Mouse (Mus musculus): ENCODE measurements around the gene Tsc22d4.

Gene Tsc22d4

DNA sequence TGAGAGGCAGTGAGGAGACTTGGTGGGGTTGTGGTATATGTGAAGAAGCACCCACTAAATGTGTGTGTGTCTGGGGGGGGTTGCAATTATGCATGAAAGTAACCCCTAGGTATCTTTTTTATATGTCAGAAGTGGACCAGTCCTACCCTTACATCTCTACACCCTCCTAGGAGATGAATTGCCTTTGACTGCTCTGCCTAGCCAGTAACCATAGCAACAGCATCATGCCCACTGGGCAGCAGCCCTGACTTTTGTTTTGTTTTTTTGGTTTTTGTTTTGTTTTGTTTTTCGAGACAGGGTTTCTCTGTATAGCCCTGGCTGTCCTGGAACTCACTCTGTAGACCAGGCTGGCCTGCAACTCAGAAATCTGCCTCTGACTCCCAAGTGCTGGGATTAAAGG is 22.9 kb downstream of the Tsc22d4 start:
- DNase-seq = no peak

DNA sequence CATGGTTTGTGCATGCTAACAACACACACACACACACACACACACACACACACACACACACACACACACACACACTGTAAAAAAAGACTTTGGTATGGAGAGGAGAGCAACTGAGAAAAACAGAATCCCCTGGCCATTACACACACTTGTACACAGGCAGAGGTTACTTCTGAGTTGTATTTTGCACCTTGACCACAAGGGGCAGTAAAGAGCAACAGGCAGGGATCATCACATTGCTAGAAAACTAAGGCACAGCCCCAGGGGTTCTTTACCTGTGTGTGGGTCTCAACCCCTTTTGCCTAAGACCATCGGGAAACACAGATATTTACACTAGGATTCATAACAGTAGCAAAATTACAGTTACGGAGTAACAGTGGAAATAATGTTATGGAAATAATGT is 25.2 kb downstream of the Tsc22d4 start:
- peak; percentile 42 for DNase-seq

DNA sequence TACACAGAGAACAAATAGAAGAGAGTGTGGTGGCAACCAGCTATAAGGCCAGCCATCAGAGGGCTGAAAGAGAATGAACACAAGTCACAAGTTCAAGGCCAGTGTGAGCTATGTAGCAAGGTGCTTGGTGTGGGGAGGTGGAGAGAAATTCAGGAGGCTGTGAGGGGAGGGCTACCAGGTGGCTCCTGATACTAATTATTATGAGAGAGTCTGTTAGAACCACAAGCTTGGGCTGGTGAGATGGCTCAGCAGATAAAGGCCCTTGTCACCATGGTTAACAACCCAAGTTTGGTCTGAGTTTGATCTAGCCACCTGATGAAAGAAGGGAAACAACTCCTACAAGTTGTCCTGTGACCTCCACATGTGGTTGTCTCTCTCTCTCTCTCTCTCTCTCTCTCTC is 27.2 kb downstream of the Tsc22d4 start:
- no peak for DNase-seq

DNA sequence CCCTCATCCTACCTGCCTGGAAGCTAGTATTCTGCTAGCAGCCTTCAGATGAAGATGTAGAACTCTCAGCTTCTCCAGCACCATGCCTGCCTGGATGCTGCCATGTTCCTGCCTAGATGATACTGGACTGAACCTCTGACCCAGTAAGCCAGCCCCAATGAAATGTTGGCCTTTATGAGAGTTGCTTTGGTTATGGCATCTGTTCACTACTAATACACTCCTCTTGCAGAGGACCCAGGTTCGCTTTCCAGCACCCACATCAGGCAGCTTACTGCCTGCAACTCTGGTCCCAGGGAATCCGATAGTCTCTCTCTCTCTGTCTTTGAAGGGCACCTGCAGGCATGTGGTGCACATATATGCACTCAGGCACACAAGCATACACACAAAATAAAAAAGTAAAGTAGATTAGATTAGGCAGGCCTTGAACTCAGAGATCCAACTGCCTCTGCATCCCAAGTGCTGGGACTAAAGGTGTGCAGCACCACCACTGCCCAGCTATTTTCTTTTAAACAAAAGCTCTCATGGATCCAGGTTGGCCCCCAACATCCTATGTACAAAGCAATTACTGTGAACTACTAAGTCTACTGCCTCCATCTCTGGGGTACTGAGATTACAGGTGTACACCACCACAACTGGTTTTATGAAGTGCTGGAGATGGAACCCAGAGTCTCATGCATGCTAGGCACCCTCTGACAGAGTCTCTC is 30.2 kb downstream of the Tsc22d4 start:
- DNase-seq = no peak

DNA sequence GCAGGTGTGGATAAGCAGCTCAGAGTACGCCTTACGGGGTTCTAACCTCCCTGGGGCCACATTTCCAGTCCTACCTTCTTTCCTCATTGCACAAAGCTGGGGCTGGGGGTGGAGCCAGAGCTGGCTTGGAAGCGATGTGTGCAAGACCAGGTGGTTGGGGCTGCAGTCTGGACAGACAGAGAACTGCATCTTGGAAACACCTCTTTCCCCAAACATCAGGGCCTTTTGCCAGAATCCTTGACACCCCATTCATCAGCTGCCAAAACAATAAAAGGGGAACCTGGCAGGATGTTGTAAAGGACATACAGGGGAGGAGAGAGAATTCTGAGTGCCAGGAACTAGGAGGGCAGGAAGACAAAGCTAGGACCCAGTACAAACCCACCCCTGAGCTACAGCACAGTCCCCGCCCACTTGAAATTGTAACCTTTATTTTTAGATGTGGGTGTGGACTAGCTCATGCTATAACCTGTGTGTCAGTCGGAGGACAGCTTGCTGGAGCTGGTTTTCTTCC is 30.9 kb downstream of the Tsc22d4 start:
- DNase-seq = no peak

DNA sequence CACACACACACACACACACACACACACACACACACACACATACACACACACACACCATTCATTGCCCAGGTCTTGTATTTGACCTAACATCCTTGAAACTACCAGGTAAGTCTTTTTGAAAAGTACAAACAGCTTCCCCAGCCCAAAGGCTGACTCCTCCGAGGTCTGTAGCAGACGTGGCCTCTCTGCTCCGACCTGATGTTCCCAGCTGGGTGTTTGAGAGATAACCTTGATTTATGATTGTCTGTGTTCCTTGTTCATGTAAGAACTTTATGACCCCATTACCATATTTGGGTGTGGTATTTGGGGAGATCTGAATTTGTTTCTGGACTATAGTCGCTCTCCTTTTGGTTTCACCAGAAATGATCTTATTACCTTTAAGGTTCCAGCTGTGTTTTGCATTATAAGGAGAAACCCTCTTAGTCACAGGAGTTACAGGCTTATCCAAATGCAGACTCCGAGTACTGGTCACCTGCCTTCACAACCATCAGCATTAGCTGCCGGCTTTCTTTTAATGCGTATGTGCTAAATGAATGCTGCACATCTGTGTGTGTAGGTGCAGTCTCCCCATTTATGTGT is 31.8 kb downstream of the Tsc22d4 start:
- no peak for DNase-seq

DNA sequence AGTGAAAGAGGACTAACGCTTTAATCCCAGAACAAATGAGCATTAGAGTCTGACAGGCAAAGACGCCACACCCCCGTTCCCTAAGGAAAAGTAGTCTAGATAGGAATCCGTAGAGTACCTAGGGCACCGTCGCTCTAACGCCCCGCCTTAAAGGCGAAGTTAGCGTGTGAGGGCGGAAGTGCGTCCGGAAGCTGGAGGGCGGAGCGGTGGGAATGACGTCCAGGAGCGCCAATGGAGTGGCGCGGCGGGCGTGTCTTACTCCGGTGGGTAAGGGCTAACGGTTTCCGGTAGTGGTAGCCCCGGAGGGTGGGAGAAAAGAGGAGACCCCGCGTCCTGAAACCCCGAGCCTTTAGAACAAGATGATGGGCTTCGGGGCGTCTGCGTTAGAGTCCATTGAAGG is 33.1 kb downstream of the Tsc22d4 start, which contains the start of gene Ppp1r35:
TSS of gene Ppp1r35 (plus strand) at position 215 of the 400 bp plus-strand sequence.
- DNase-seq = peak; percentile 96

DNA sequence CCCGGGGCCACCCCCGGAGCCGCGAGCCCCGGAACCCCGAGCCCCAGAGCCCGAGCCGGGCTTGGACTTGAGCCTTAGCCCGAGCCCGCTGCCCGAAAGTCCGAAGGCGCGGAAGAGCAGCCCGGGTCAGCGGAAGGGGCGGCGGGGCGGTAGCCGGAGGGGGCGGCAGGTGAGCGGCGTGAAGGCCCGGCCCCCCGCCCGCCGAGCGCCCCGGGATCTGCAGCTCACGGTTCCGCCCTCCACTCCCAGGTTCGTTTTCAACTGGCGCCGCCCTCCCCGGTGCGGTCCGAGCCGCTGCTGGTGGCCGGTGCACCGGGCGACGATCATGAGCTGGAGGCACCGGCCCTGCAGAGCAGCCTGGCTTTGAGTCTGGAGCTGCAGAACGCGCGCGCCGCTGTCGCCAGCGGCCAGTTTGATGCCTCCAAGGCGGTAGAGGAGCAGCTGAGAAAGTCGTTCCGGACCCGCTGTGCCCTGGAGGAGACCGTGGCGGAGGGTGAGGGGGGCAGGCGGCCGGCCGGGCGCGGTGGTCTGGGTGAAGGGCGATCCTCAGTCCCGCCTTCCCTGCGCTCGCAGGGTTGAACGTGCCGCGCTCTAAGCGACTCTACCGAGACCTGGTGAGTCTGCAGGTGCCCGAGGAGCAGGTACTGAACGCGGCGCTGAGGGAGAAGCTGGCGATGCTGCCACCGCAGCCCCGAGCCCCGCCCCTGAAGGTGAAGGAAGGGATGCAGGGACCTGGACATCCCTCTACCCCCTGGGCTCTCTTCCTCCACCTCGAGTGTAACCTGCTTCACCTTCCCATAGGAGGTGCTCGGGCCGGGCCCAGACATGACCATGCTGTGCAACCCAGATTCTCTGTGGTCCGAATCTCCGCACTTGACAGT is 33.8 kb downstream of the Tsc22d4 start:
- peak; percentile 40 for DNase-seq

DNA sequence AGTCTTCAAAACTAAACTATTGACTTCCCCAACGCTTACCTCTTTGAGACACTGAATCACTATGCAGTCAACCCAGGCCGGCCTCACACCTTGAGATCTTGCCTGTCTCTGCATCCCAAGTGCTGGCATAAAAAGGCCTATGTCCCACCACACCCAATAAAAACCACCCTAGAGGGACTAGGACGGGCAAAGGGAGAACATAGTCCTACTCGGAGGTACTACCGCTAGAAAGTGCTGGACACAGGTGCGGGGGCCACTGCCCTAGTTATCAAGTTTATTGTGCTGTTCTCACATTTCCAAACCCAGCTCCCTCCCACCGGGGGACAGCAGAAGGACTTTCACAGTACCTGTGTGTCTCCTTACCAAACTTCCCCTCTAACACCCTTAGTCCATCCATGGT is 36.1 kb downstream of the Tsc22d4 start:
- no peak for DNase-seq

DNA sequence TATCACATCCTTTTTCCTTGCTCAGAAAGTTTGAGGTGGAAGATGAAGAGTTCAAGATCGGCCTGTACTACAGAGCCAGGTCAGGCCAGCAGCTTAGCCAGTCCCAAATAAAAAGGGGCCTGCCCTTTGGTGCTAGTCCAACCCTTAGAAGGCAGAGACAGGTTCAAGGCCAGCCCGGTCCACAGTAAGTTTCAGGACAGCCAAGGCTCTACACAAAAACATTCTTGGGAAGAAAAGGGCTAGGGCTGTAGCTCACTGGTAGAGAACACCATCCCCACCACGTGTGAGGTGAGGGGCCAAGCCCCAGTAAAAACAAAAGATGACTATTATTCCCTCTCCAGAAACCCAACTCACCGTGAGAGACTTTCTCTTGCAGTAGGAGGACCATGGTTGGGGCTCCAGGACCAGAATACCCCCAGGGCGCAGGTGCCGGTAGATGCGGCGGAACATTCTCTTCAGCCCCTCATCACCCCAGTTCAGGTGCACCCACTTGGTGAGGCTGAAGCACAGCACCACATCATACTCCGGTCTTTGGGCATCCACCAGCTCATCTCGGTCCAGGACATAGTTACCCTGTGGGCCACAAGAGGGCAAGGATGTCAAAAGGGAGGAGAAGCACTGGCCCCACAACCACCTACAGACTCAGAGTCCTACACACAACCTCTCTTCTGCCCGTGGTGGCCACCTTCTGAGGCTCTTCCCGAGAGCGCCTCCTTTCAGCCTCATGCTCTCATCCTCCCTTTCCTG is 37.4 kb downstream of the Tsc22d4 start:
- DNase-seq = no peak

DNA sequence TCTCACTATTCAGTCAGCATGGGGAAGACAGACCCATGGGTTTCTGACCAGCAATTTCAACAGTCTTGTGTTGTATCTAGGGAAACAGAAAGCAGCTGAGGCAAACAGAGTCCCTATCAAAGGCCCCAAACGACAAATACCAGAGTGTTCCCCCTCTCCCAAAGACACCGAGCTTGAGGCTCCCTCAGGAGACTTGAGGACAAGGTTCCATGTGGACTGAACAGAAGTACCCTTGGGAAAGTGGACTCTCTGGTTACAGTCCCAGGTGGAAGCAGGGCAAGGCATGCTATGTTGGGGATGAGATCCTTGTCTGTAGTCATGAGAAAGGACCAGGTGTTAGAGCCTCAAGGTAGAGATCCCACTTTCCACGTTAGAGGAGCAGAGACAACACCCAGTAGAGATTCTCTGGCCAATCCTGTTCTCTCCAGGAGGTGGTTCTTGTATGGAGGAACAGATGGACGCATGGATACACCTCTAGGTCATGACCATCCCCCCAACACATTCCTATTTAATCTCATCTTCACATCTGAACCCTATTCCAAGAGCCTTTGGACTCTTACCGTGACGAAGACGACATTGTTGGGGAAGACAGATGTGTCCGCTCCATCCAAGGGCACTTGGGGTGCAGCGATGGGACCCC is 38.5 kb downstream of the Tsc22d4 start:
- DNase-seq = no peak

DNA sequence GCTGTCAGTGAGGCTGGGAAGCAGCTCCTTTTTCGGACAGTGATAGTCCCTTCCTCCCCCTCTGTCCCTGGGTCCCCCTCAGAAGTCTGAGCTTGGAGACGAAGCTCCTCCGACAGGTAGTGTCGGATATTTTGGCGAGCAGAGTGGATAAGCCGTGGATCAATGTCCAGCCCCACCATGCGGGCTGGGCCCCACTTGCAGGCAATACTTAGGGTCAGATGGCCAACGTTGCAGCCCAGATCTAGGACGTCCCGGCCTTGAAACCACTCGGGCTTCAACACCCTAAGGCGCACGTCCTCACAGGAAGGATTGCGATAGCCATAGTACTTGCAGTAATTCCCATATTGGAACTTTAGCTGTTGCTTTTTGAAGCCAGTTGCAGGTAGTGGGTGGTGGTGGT is 39.0 kb downstream of the Tsc22d4 start:
- DNase-seq = no peak

DNA sequence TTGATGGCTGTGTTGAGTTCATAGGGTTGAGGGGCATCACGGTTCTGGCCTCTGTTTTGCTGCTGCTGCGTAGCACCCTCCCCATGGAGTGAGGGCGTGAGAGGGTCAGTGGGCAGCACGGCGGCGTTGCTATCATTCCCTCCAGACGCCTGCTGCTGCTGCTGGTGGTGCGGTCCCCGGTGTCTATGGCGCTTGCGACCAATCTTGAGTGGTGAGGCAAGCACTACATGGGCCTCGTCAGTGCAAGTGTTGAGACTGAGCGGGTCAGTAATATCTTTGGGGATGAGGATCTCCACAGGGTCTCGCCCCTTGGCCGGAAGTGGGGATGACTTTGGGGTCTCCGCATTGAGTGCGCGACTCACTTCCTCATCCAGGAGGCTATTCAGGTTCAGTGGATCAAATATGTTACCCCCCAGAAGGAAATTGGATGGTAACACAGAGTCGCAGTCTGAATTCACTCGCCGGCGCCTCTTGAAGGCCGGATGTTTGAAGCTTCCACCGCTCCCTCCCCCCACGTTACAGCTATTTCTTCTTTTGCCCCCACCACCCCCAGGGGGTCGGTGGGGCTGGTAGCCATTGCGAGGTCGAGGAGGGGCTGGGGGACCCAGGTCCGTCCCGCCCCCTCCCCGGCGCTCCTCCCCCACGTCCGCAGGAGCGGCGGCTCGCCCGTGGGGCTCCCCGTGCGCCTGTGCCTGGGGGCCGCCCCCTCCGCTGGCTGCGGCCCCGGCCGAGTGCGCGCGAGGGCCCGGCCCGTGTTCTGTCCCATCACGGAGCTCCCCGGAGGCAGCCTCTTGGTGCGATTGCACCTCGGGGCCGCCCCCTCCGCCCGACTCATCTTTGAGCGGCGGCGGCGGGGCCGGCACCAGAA is 39.9 kb downstream of the Tsc22d4 start:
- no peak for DNase-seq

DNA sequence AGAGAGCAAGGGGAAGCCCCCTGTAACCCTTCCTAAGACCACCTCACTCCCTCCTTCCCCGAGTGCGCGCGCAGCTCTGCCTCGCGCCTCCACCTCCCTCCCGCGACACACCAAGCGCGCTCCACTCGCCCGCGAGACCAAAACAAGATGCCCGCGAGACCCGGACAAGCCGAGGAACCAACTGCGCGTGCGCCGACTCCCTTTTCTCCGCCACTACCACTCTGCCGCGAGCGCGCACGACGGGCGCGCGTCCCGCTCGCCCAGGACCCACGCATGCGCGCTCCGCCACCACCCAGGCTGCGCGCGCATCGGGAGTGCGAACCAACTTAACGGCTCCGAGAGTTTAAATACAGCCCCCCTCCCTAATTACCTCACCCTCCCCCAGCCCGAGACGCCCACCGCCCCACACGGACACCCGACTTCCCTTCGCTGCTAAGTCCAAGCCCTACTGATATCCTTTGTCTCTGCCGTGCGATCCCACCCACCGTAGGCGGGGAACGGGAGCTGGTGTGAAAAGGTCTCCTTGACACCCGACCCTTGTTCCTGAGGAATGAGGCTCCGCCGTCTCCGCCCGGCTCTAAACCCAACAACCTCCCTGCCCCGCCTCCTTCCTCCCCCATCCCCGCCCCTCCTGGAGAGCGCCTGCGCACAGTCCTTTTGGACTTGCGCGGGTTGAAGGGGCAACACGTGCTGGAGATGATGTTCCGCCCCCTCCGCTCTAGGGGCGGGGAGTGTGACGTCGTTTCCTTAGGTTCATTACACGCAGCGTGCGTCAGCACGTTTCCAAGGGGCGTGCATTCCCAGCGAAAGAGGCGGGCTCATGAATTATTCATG is 40.8 kb downstream of the Tsc22d4 start:
- peak; percentile 99 for DNase-seq

DNA sequence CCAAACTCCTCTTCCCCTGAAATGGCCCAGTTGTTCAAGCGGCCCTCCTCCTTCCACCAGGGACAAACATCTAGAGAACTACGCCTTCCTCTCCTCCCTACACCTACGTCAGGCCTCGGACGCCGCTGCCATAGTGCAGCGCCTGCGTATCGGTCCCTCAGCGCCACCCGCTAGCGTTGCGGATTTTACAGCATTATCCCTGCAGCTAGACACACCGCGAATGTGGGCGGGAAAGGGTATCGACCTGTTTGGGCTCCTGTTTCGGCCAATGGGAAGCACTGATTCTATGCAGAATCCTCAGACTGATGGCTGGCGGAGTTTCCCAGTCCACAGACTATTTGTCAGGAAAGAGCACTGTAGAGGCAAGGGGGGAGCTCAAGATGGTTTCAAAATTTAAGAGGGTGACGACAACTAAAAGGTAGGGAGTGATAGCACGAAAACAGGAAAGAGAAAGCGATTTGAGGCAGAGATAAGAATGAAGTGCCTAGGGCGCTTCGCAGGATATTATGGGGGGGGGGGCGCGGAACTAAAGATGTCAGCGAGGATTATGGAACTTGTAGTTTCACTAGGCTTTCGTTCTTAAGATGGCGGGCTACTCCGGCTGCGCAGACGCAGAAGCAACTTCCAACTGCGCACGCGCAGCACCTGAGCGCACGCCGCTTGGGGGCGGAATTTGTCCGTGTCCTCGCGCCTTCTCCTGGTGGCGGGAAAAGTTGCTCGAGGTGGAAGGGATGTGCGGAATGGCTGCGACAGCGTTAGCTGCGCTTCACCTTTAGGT is 41.8 kb downstream of the Tsc22d4 start, which contains the start of the genes Mepce and Zcwpw1:
TSS of gene Mepce (minus strand) at position 505 of the 778 bp plus-strand sequence.
TSS of gene Zcwpw1 (plus strand) at position 648 of the 778 bp plus-strand sequence.
- DNase-seq = peak; percentile 96

DNA sequence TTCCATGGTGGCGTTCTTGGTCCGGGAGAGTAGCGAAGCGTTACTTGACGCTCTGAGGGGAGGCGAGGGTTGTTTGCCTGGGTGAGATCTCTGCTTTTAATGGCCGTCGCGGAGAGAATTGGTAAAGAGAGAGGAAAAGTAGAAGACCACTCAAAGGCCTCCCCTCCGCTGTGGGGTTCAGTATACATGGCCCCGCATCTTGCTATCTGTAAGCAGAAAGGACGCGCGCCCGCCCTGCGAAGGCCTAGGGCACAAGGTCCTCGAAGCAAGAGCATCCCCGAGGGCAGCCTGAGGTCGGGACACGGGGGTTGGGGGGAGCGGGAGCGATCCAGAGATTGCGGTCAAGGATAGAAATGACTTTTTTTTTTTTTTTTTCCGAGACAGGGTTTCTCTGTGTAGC is 42.6 kb downstream of the Tsc22d4 start:
- no peak for DNase-seq

DNA sequence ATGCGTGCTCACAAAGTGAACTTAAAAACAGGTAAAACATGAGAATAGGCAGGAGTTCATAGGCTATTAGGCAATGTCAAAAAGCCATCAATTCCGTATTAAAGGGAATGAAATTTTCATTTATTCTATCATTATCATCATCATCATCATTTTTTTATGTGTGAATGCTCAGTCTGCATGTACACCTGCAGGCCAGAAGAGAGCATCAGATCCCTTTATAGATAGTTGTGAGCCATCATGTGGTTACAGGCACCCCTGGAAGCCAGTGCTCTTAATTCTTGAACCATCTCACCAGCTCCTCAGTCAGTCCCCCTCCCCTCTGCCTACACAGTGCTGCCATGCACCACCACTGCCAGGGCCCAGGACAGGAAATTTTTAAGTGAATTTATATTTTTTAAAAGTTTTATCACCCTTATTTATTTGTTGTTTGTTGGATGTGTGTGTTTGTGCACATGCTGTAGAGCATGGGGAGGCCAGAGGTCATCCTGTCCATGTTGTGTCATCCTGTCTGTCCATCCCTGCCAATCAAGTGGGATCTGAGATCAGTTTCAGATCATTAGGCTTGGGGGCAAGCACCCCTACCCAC is 43.5 kb downstream of the Tsc22d4 start:
- no peak for DNase-seq

DNA sequence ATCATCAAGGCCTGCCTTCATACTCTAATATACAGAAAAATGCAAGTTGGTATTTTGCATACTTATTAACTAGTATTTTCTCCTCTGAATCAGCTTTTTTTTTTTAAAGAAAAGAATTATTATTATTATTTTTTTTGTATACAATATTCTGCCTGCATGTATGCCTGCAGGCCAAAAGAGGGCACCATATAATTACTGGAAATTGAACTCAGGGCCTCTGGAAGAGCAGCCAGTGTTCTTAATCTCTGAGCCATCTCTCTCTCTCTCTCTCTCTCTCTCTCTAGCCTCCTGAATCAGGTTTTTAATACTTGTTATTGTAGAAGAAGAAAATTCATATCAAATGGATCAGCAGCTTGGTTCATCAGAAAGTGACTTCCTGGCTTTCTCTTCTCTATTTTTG is 46.0 kb downstream of the Tsc22d4 start:
- DNase-seq = no peak

DNA sequence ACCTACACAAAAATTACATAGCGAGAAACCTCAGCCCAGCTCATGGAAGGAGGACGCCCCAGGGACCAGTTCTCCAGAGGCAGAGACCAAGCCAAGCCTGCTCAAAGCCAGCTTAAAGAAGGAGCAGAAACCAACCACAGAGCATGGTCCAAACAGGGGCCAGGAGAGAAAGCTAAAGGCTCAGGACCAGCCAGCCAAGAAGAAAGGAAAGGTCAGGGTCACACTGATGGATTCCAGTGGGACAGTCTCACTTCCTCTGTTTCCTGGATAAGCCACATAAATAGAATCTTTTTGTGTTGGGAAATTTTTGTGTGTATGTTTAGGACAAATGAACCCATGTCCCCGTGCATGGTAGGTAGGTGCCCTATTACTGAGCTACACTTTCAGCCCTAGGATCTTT is 51.1 kb downstream of the Tsc22d4 start:
- DNase-seq = no peak
